Mouse (Mus musculus): ENCODE data around the gene Creld2. TPM values are rescaled to one million over a fixed set of nuclear protein-coding genes. Genes with fewer than 3 reads are reported as not detected.

Gene Creld2
- polyA plus RNA-seq, 1 experiment from 2014 or later = 65.8 TPM

- H3K27me3 ChIP-seq (replicated peaks; ENCODE audit: control insufficient read depth, insufficient read depth, low read length) = no peaks in the 10 kb centered on the region
- H3K4me2 ChIP-seq (ENCODE audit: low read length) = no peak overlapping the region
- H3K27ac ChIP-seq (ENCODE audit: low read depth, low read length) = no peak overlapping the region
- H3K9ac ChIP-seq (ENCODE audit: low read length) = no peak overlapping the region
- ATAC-seq (no peak), DNase-seq (ENCODE audit: low spot score) (no peak)
- H3K9me3 ChIP-seq (replicated peaks; ENCODE audit: control insufficient read depth, low read length) = no peaks in the 10 kb centered on the region
- H3K4me1 ChIP-seq (ENCODE audit: control insufficient read depth, insufficient read depth, low read length) = peaks cover 7% of the 10 kb centered on the region
- H3K36me3 ChIP-seq (ENCODE audit: control insufficient read depth, insufficient read depth, low read length) = peaks cover 31% of the 10 kb centered on the region
- no peak overlapping the region for H3K4me3 ChIP-seq (ENCODE audit: low read depth, low read length)
- 61% methylated on average over 7 of the region's 7 CpGs for WGBS
Observed at GRCm38 (mm10) chr15:88866934-88867356, 47.5 kb downstream of the Creld2 start.

GRCm38 (mm10) chr15:88867368-88868023 is 48.0 kb downstream of the Creld2 start:
- H3K9ac ChIP-seq (ENCODE audit: low read length) = no peak overlapping the region
- H3K4me2 ChIP-seq (ENCODE audit: low read length) = no peak overlapping the region
- 35% methylated on average over 5 of the region's 5 CpGs for WGBS
- H3K27ac ChIP-seq (ENCODE audit: low read depth, low read length) = peak overlapping the region; percentile 9; the same call in 1 of the 2 replicates
- no peak overlapping the region for H3K4me3 ChIP-seq (ENCODE audit: low read depth, low read length)
- no peaks in the 10 kb centered on the region for H3K9me3 ChIP-seq (replicated peaks; ENCODE audit: control insufficient read depth, low read length)
- ATAC-seq = no peak
- H3K27me3 ChIP-seq (replicated peaks; ENCODE audit: control insufficient read depth, insufficient read depth, low read length) = no peaks in the 10 kb centered on the region
- H3K4me1 ChIP-seq (ENCODE audit: control insufficient read depth, insufficient read depth, low read length) = peaks cover 7% of the 10 kb centered on the region
- DNase-seq (ENCODE audit: low spot score) = no peak
- H3K36me3 ChIP-seq (ENCODE audit: control insufficient read depth, insufficient read depth, low read length) = peaks cover 31% of the 10 kb centered on the region

- no peak for DNase-seq (ENCODE audit: low spot score)
- H3K27me3 ChIP-seq (replicated peaks; ENCODE audit: control insufficient read depth, insufficient read depth, low read length) = no peaks in the 10 kb centered on the region
- H3K36me3 ChIP-seq (ENCODE audit: control insufficient read depth, insufficient read depth, low read length) = peaks cover 31% of the 10 kb centered on the region
- no peak overlapping the region for H3K4me3 ChIP-seq (ENCODE audit: low read depth, low read length)
- H3K27ac ChIP-seq (ENCODE audit: low read depth, low read length) = no peak overlapping the region
- no peak overlapping the region for H3K9ac ChIP-seq (ENCODE audit: low read length)
- no peak for ATAC-seq
- H3K4me1 ChIP-seq (ENCODE audit: control insufficient read depth, insufficient read depth, low read length) = peaks cover 7% of the 10 kb centered on the region; the same call in 1 of the 2 replicates
- H3K9me3 ChIP-seq (replicated peaks; ENCODE audit: control insufficient read depth, low read length) = no peaks in the 10 kb centered on the region
- H3K4me2 ChIP-seq (ENCODE audit: low read length) = no peak overlapping the region
- 93% methylated on average over 6 of the region's 6 CpGs for WGBS
Observed at GRCm38 (mm10) chr15:88868024-88868742, 48.7 kb downstream of the Creld2 start.

GRCm38 (mm10) chr15:88870418-88871185 is 51.2 kb downstream of the Creld2 start:
- no peaks in the 10 kb centered on the region for H3K9me3 ChIP-seq (replicated peaks; ENCODE audit: control insufficient read depth, low read length)
- ATAC-seq (no peak), DNase-seq (ENCODE audit: low spot score) (no peak)
- H3K4me3 ChIP-seq (ENCODE audit: low read depth, low read length) = no peak overlapping the region
- no peak overlapping the region for H3K4me2 ChIP-seq (ENCODE audit: low read length)
- no peak overlapping the region for H3K9ac ChIP-seq (ENCODE audit: low read length)
- H3K36me3 ChIP-seq (ENCODE audit: control insufficient read depth, insufficient read depth, low read length) = peaks cover 17% of the 10 kb centered on the region
- no peaks in the 10 kb centered on the region for H3K4me1 ChIP-seq (ENCODE audit: control insufficient read depth, insufficient read depth, low read length)
- WGBS = 67% methylated on average over 5 of the region's 5 CpGs
- H3K27me3 ChIP-seq (replicated peaks; ENCODE audit: control insufficient read depth, insufficient read depth, low read length) = no peaks in the 10 kb centered on the region
- H3K27ac ChIP-seq (ENCODE audit: low read depth, low read length) = no peak overlapping the region

- H3K4me2 ChIP-seq (ENCODE audit: low read length) = no peak overlapping the region
- no peak for ATAC-seq
- no peak overlapping the region for H3K9ac ChIP-seq (ENCODE audit: low read length)
- no peaks in the 10 kb centered on the region for H3K9me3 ChIP-seq (replicated peaks; ENCODE audit: control insufficient read depth, low read length)
- H3K36me3 ChIP-seq (ENCODE audit: control insufficient read depth, insufficient read depth, low read length) = no peaks in the 10 kb centered on the region
- H3K4me3 ChIP-seq (ENCODE audit: low read depth, low read length) = no peak overlapping the region
- H3K27me3 ChIP-seq (replicated peaks; ENCODE audit: control insufficient read depth, insufficient read depth, low read length) = no peaks in the 10 kb centered on the region
- no peak for DNase-seq (ENCODE audit: low spot score)
- WGBS = 88% methylated on average over 3 of the region's 3 CpGs
- no peak overlapping the region for H3K27ac ChIP-seq (ENCODE audit: low read depth, low read length)
- H3K4me1 ChIP-seq (ENCODE audit: control insufficient read depth, insufficient read depth, low read length) = no peaks in the 10 kb centered on the region
Observed at GRCm38 (mm10) chr15:88874061-88874460, 54.6 kb downstream of the Creld2 start.

GRCm38 (mm10) chr15:88874477-88874876 is 55.0 kb downstream of the Creld2 start:
- no peaks in the 10 kb centered on the region for H3K4me1 ChIP-seq (ENCODE audit: control insufficient read depth, insufficient read depth, low read length)
- no peak overlapping the region for H3K4me3 ChIP-seq (ENCODE audit: low read depth, low read length)
- no peaks in the 10 kb centered on the region for H3K9me3 ChIP-seq (replicated peaks; ENCODE audit: control insufficient read depth, low read length)
- 83% methylated on average over 6 of the region's 6 CpGs for WGBS
- no peaks in the 10 kb centered on the region for H3K27me3 ChIP-seq (replicated peaks; ENCODE audit: control insufficient read depth, insufficient read depth, low read length)
- H3K36me3 ChIP-seq (ENCODE audit: control insufficient read depth, insufficient read depth, low read length) = no peaks in the 10 kb centered on the region
- no peak for DNase-seq (ENCODE audit: low spot score)
- H3K4me2 ChIP-seq (ENCODE audit: low read length) = no peak overlapping the region
- no peak for ATAC-seq
- H3K9ac ChIP-seq (ENCODE audit: low read length) = no peak overlapping the region
- H3K27ac ChIP-seq (ENCODE audit: low read depth, low read length) = no peak overlapping the region

- H3K9ac ChIP-seq (ENCODE audit: low read length) = no peak overlapping the region
- no peak for DNase-seq (ENCODE audit: low spot score)
- H3K4me2 ChIP-seq (ENCODE audit: low read length) = no peak overlapping the region
- H3K4me1 ChIP-seq (ENCODE audit: control insufficient read depth, insufficient read depth, low read length) = no peaks in the 10 kb centered on the region
- H3K27me3 ChIP-seq (replicated peaks; ENCODE audit: control insufficient read depth, insufficient read depth, low read length) = no peaks in the 10 kb centered on the region
- no peak for ATAC-seq
- no peak overlapping the region for H3K27ac ChIP-seq (ENCODE audit: low read depth, low read length)
- H3K9me3 ChIP-seq (replicated peaks; ENCODE audit: control insufficient read depth, low read length) = no peaks in the 10 kb centered on the region
- no peaks in the 10 kb centered on the region for H3K36me3 ChIP-seq (ENCODE audit: control insufficient read depth, insufficient read depth, low read length)
- no peak overlapping the region for H3K4me3 ChIP-seq (ENCODE audit: low read depth, low read length)
- WGBS = 28% methylated on average over 10 of the region's 10 CpGs
Observed at GRCm38 (mm10) chr15:88875625-88876081, 56.2 kb downstream of the Creld2 start.
